Mouse (Mus musculus): Measurements from ENCODE around the gene Tal1. TPM values are rescaled to one million over a fixed set of nuclear protein-coding genes. Genes with fewer than 3 reads are reported as not detected.
A peak's percentile ranks its signal among the peaks of the same experiment; 100 is the strongest.

Gene Tal1
- polyA plus RNA-seq, 1 experiment from 2014 or later, result 3.4 TPM

- Histone ChIP-seq H3K27me3 (ENCODE audit: control insufficient read depth, insufficient read depth, low read length) (no peaks in the 10 kb centered on the region), H3K4me1 (replicated peaks; ENCODE audit: control insufficient read depth, insufficient read depth, low read length) (peaks cover 18% of the 10 kb centered on the region), H3K27ac (ENCODE audit: low read depth, low read length) (peak overlapping the region; percentile 57), H3K4me3 (ENCODE audit: low read depth, low read length) (no peak overlapping the region), H3K4me2 (ENCODE audit: low read depth, low read length, severe bottlenecking) (peak overlapping the region; percentile 12; the same call in 1 of the 2 replicates), H3K36me3 (ENCODE audit: control insufficient read depth, insufficient read depth, low read length) (no peaks in the 10 kb centered on the region), H3K9me3 (ENCODE audit: control insufficient read depth, low read length) (no peaks in the 10 kb centered on the region), H3K9ac (ENCODE audit: low read length) (no peak overlapping the region; the same call in 1 of the 2 replicates)
- ATAC-seq (replicated peaks; ENCODE audit: low FRiP score) (peak; percentile 29), DNase-seq (ENCODE audit: low spot score) (no peak)
- 11% methylated on average over 5 of the region's 5 CpGs for WGBS
Measured at GRCm38 (mm10) chr4:115079821-115080349, 23.7 kb downstream of the Tal1 start.

DNA sequence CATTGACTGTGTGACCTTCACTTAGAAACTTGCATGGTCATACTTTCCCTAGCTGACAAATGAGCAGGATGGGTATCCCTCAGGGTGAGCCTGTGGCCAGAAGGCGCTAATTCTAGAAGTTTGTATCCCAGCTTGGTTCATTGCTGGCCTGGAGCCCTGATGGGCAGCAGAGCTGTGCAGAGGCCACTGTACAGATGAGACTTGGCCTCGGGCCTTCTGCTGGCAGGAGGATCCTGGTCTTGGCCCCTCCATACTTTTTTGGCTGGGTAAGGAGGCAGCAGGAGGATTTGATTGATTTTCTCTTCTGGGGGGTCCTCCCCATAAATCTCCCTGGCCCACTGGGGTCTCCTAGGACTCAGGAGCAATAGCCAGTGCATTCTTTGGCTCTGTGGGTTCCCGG is 26.8 kb downstream of the Tal1 start:
- 88% methylated on average over 3 of the region's 3 CpGs for WGBS
- H3K27ac ChIP-seq (ENCODE audit: low read depth, low read length), result no peak overlapping the region
- H3K27me3 ChIP-seq (ENCODE audit: control insufficient read depth, insufficient read depth, low read length), result no peaks in the 10 kb centered on the region
- H3K36me3 ChIP-seq (ENCODE audit: control insufficient read depth, insufficient read depth, low read length), result no peaks in the 10 kb centered on the region
- H3K4me2 ChIP-seq (ENCODE audit: low read depth, low read length, severe bottlenecking), result no peak overlapping the region
- peaks cover 18% of the 10 kb centered on the region for H3K4me1 ChIP-seq (replicated peaks; ENCODE audit: control insufficient read depth, insufficient read depth, low read length)
- no peaks in the 10 kb centered on the region for H3K9me3 ChIP-seq (ENCODE audit: control insufficient read depth, low read length)
- ATAC-seq (replicated peaks; ENCODE audit: low FRiP score) (no peak), DNase-seq (ENCODE audit: low spot score) (no peak)
- H3K9ac ChIP-seq (ENCODE audit: low read length), result no peak overlapping the region
- no peak overlapping the region for H3K4me3 ChIP-seq (ENCODE audit: low read depth, low read length)

- no peak overlapping the region for H3K9ac ChIP-seq (ENCODE audit: low read length)
- H3K36me3 ChIP-seq (ENCODE audit: control insufficient read depth, insufficient read depth, low read length), result no peaks in the 10 kb centered on the region
- H3K27ac ChIP-seq (ENCODE audit: low read depth, low read length), result no peak overlapping the region
- ATAC-seq (replicated peaks; ENCODE audit: low FRiP score) (peak; percentile 50), DNase-seq (ENCODE audit: low spot score) (peak; percentile 76)
- no peak overlapping the region for H3K4me2 ChIP-seq (ENCODE audit: low read depth, low read length, severe bottlenecking)
- peaks cover 2% of the 10 kb centered on the region; the same call in 1 of the 2 replicates for H3K27me3 ChIP-seq (ENCODE audit: control insufficient read depth, insufficient read depth, low read length)
- no peak overlapping the region for H3K4me3 ChIP-seq (ENCODE audit: low read depth, low read length)
- H3K9me3 ChIP-seq (ENCODE audit: control insufficient read depth, low read length), result no peaks in the 10 kb centered on the region
- 25% methylated on average over 6 of the region's 6 CpGs for WGBS
- no peaks in the 10 kb centered on the region for H3K4me1 ChIP-seq (replicated peaks; ENCODE audit: control insufficient read depth, insufficient read depth, low read length)
Measured at GRCm38 (mm10) chr4:115085522-115086095, 29.4 kb downstream of the Tal1 start.

DNA sequence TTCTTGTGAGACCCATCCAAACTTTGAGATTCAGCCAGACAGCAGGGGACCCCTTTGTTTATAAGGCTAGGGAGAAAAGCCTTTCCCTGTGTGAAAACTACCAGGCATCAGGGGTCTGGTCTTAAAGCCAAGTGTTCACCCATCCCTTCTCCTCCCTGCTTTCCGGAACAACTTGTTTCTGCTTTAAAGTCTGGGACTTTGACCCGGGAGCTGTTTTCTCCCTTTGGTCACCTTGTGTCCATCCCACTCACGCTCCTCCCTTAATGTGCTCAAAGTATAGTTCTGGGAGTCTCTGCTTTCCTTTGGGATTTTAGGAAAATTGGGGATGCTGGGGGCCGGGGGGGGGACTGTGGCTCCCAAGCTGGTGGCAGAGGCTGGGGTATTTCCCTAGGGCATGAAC is 30.0 kb downstream of the Tal1 start:
- no peak overlapping the region for H3K4me3 ChIP-seq (ENCODE audit: low read depth, low read length)
- no peak overlapping the region for H3K4me2 ChIP-seq (ENCODE audit: low read depth, low read length, severe bottlenecking)
- WGBS, result 70% methylated on average over 4 of the region's 4 CpGs
- H3K4me1 ChIP-seq (replicated peaks; ENCODE audit: control insufficient read depth, insufficient read depth, low read length), result no peaks in the 10 kb centered on the region
- ATAC-seq (replicated peaks; ENCODE audit: low FRiP score) (no peak), DNase-seq (ENCODE audit: low spot score) (no peak)
- no peak overlapping the region for H3K9ac ChIP-seq (ENCODE audit: low read length)
- no peak overlapping the region for H3K27ac ChIP-seq (ENCODE audit: low read depth, low read length)
- no peaks in the 10 kb centered on the region for H3K36me3 ChIP-seq (ENCODE audit: control insufficient read depth, insufficient read depth, low read length)
- H3K27me3 ChIP-seq (ENCODE audit: control insufficient read depth, insufficient read depth, low read length), result peaks cover 2% of the 10 kb centered on the region; the same call in 1 of the 2 replicates
- no peaks in the 10 kb centered on the region for H3K9me3 ChIP-seq (ENCODE audit: control insufficient read depth, low read length)

DNA sequence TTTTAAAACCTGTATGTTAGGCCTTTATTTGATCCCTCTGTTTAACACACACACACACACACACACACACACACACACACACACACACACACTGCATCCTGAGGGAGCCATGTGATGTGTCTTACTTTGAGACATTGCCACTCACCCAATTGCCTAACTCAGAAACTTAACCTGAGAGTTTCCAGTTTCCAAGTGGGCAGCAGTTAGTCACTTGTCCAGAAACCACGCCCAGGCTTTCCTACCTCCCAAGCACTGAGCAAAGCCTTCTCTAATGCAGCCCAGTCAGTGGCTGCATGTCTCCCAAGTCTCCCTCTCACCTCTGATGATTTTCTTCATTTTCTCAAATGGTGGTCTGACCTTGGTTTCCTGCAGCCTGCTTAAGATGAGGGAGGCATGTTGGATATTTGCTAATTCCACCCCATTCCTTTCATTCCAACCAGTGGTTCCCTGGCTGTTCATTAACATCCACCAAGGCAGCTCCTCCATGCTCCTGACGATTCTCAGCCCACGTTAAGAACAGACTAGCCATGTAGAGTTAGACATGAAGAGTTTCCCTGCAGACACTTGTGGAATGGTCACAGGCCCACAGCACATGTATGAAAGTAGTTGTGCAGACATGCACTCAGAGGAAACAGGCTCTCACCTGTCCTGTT is 30.7 kb downstream of the Tal1 start:
- peaks cover 2% of the 10 kb centered on the region; the same call in 1 of the 2 replicates for H3K27me3 ChIP-seq (ENCODE audit: control insufficient read depth, insufficient read depth, low read length)
- no peaks in the 10 kb centered on the region for H3K9me3 ChIP-seq (ENCODE audit: control insufficient read depth, low read length)
- H3K36me3 ChIP-seq (ENCODE audit: control insufficient read depth, insufficient read depth, low read length), result no peaks in the 10 kb centered on the region
- H3K4me3 ChIP-seq (ENCODE audit: low read depth, low read length), result no peak overlapping the region
- no peak overlapping the region for H3K4me2 ChIP-seq (ENCODE audit: low read depth, low read length, severe bottlenecking)
- WGBS, result 62% methylated on average over 3 of the region's 3 CpGs
- no peak for DNase-seq (ENCODE audit: low spot score)
- H3K4me1 ChIP-seq (replicated peaks; ENCODE audit: control insufficient read depth, insufficient read depth, low read length), result no peaks in the 10 kb centered on the region
- no peak for ATAC-seq (replicated peaks; ENCODE audit: low FRiP score)
- H3K9ac ChIP-seq (ENCODE audit: low read length), result no peak overlapping the region
- no peak overlapping the region for H3K27ac ChIP-seq (ENCODE audit: low read depth, low read length)

- Histone ChIP-seq H3K27me3 (ENCODE audit: control insufficient read depth, insufficient read depth, low read length) (peaks cover 2% of the 10 kb centered on the region; the same call in 1 of the 2 replicates), H3K9me3 (ENCODE audit: control insufficient read depth, low read length) (no peaks in the 10 kb centered on the region), H3K27ac (ENCODE audit: low read depth, low read length) (no peak within 1 kb of the TSS), H3K36me3 (ENCODE audit: control insufficient read depth, insufficient read depth, low read length) (no peaks in the 10 kb centered on the region), H3K4me1 (replicated peaks; ENCODE audit: control insufficient read depth, insufficient read depth, low read length) (no peaks in the 10 kb centered on the region), H3K9ac (ENCODE audit: low read length) (no peak within 1 kb of the TSS), H3K4me3 (ENCODE audit: low read depth, low read length) (no peak within 1 kb of the TSS), H3K4me2 (ENCODE audit: low read depth, low read length, severe bottlenecking) (no peak within 1 kb of the TSS)
- no peak for DNase-seq (ENCODE audit: low spot score)
- no peak for ATAC-seq (replicated peaks; ENCODE audit: low FRiP score)
- 31% methylated on average over 11 of the region's 11 CpGs for WGBS
Measured at GRCm38 (mm10) chr4:115088611-115089338, 32.5 kb downstream of the Tal1 start, which contains the start of gene Pdzk1ip1. TSS of gene Pdzk1ip1 (plus strand) at chr4:115088708.

GRCm38 (mm10) chr4:115090592-115090991 is 34.4 kb downstream of the Tal1 start:
- no peak overlapping the region for H3K9ac ChIP-seq (ENCODE audit: low read length)
- peaks cover 8% of the 10 kb centered on the region for H3K27me3 ChIP-seq (ENCODE audit: control insufficient read depth, insufficient read depth, low read length)
- no peak overlapping the region for H3K27ac ChIP-seq (ENCODE audit: low read depth, low read length)
- no peaks in the 10 kb centered on the region for H3K9me3 ChIP-seq (ENCODE audit: control insufficient read depth, low read length)
- ATAC-seq (replicated peaks; ENCODE audit: low FRiP score), result no peak
- no peaks in the 10 kb centered on the region for H3K36me3 ChIP-seq (ENCODE audit: control insufficient read depth, insufficient read depth, low read length)
- DNase-seq (ENCODE audit: low spot score), result peak; percentile 38
- H3K4me2 ChIP-seq (ENCODE audit: low read depth, low read length, severe bottlenecking), result no peak overlapping the region
- H3K4me1 ChIP-seq (replicated peaks; ENCODE audit: control insufficient read depth, insufficient read depth, low read length), result peaks cover 1% of the 10 kb centered on the region; the same call in 1 of the 2 replicates
- H3K4me3 ChIP-seq (ENCODE audit: low read depth, low read length), result no peak overlapping the region
- 59% methylated on average over 2 of the region's 2 CpGs for WGBS

- H3K9ac ChIP-seq (ENCODE audit: low read length), result no peak overlapping the region
- H3K4me1 ChIP-seq (replicated peaks; ENCODE audit: control insufficient read depth, insufficient read depth, low read length), result peaks cover 2% of the 10 kb centered on the region; the same call in 1 of the 2 replicates
- WGBS, result 84% methylated on average over 3 of the region's 3 CpGs
- DNase-seq (ENCODE audit: low spot score), result peak; percentile 47
- H3K36me3 ChIP-seq (ENCODE audit: control insufficient read depth, insufficient read depth, low read length), result no peaks in the 10 kb centered on the region
- no peak overlapping the region for H3K27ac ChIP-seq (ENCODE audit: low read depth, low read length)
- ATAC-seq (replicated peaks; ENCODE audit: low FRiP score), result no peak
- H3K9me3 ChIP-seq (ENCODE audit: control insufficient read depth, low read length), result no peaks in the 10 kb centered on the region
- no peak overlapping the region for H3K4me3 ChIP-seq (ENCODE audit: low read depth, low read length)
- H3K4me2 ChIP-seq (ENCODE audit: low read depth, low read length, severe bottlenecking), result no peak overlapping the region
- H3K27me3 ChIP-seq (ENCODE audit: control insufficient read depth, insufficient read depth, low read length), result peaks cover 17% of the 10 kb centered on the region
Measured at GRCm38 (mm10) chr4:115091806-115092205, 35.6 kb downstream of the Tal1 start.

Measured in forebrain, embryonic 11.5 days (tissue).